Mouse (Mus musculus): Measurements from ENCODE around the gene Klf17. TPM values are rescaled to one million over a fixed set of nuclear protein-coding genes. Genes with fewer than 3 reads are reported as not detected.

Klf17 gene
- not detected in 2 replicates for total RNA-seq (2014; rRNA removed)
- polyA plus RNA-seq (2012; rRNA removed) = not detected in 2 replicates

DNA sequence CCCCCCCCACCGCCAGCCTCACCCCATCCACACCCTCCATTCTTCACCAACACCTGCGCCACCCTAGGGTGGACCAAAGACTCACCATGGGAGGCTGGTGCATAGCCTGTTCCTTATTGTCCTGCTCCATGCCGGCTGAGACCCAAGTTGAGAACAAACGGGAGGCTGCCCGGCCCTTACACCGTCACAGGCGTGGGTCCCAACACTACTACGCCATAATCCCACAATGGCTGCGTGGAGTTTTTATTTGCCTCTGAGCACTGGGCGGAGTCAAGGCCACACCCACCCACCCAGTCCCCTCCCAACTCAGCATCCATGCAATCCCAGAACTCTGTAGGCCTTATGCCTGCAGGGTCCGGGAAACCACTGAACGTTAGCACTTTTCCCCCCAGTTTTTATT, at the start of gene Klf17:
TSS of gene Klf17 (minus strand) at position 233 of the 400 bp plus-strand sequence.
- no peaks in the 10 kb centered on the region for H3K36me3 ChIP-seq (ENCODE audit: control insufficient read depth, insufficient read depth, low read length)
- no peak for DNase-seq (ENCODE audit: extremely low read depth, low read depth, low spot score)
- H3K79me2 ChIP-seq (ENCODE audit: control insufficient read depth, insufficient read depth, low read length) = no peaks in the 10 kb centered on the region
- WGBS = 79% methylated on average over 11 of the region's 12 CpGs
- no peak within 1 kb of the TSS for H3K9ac ChIP-seq (ENCODE audit: low read depth, low read length)
- no peak within 1 kb of the TSS for H3K4me3 ChIP-seq (ENCODE audit: insufficient read depth, low read depth, low read length)
- no peak within 1 kb of the TSS for H3K27ac ChIP-seq (replicated peaks; ENCODE audit: insufficient read depth, low read depth, low read length)
- no peaks in the 10 kb centered on the region for H3K4me1 ChIP-seq (ENCODE audit: control insufficient read depth, insufficient read depth, low read length)
- H3K27me3 ChIP-seq (ENCODE audit: control insufficient read depth, insufficient read depth, low read length) = no peaks in the 10 kb centered on the region
- TF ChIP-seq CTCF (IDR thresholded peaks at IDR 0.05; ENCODE audit: low read depth, low read length) (no peak), POLR2A (IDR thresholded peaks at IDR 0.05; ENCODE audit: extremely low read depth, insufficient read depth, low read length) (no peak)

DNA sequence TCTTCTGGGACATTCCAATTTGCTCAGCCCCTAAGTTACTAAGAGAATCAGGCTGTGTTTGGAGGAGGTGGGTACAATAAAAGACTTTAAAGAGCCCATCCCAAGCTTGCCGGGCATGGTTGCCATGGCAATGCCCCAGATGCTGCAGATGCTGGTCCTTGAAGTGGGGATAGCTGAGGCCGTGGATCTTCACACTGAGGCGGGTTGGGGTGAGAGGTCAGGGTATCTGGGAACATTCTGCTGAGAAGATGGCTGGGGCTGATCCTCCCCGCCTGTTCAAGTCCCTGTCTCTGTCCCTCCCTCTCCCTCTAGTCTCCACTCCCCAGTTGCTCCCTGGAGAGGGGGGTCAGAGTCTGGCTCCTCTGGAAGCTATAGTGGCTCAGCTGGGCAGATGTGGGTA, 48.9 kb upstream of the Klf17 start:
- 73% methylated on average over 4 of the region's 4 CpGs for WGBS
- H3K36me3 ChIP-seq (ENCODE audit: control insufficient read depth, insufficient read depth, low read length) = no peaks in the 10 kb centered on the region

DNA sequence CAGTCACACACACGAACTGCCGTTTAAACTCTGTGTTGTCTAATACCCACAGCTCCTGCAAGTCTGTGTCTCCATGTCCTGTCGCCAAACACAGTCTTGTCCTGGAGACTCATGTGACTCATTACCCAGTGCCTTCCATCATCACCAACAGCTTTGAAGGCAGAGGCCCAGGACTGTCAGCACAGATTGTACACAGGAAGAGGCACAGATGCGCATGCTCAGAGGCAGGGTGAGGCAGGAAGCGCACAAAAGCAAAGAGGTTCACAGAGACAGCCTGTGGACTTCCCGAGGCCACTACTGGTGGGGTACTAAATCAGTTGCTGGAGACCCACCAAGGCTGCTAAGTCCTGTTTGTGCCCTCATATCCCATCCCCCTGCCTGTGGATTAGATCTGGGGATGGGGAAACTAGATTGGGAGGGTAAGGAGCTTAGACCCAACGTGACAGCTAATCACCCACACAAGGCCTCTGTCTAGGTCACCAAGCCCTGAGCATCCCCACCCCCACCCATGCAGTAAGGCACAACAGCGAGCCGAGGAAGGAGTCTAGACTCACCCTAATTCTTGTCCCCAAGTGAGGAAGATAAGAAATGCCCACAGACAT, 48.2 kb upstream of the Klf17 start:
- Histone ChIP-seq H3K36me3 (ENCODE audit: control insufficient read depth, insufficient read depth, low read length) (no peaks in the 10 kb centered on the region), H3K9ac (ENCODE audit: low read depth, low read length) (no peak overlapping the region), H3K4me1 (ENCODE audit: control insufficient read depth, insufficient read depth, low read length) (no peaks in the 10 kb centered on the region), H3K4me3 (ENCODE audit: insufficient read depth, low read depth, low read length) (no peak overlapping the region), H3K27ac (replicated peaks; ENCODE audit: insufficient read depth, low read depth, low read length) (no peak overlapping the region), H3K79me2 (ENCODE audit: control insufficient read depth, insufficient read depth, low read length) (no peaks in the 10 kb centered on the region), H3K27me3 (ENCODE audit: control insufficient read depth, insufficient read depth, low read length) (no peaks in the 10 kb centered on the region)
- no peak for TF ChIP-seq CTCF (IDR thresholded peaks at IDR 0.05; ENCODE audit: low read depth, low read length)
- no peak for TF ChIP-seq POLR2A (IDR thresholded peaks at IDR 0.05; ENCODE audit: extremely low read depth, insufficient read depth, low read length)
- 62% methylated on average over 9 of the region's 9 CpGs for WGBS
- DNase-seq (ENCODE audit: extremely low read depth, low read depth, low spot score) = no peak

More for the DNA sequence above, 48.9 kb upstream of the Klf17 start:
- Histone ChIP-seq H3K4me3 (ENCODE audit: insufficient read depth, low read depth, low read length) (no peak overlapping the region), H3K27me3 (ENCODE audit: control insufficient read depth, insufficient read depth, low read length) (no peaks in the 10 kb centered on the region), H3K79me2 (ENCODE audit: control insufficient read depth, insufficient read depth, low read length) (no peaks in the 10 kb centered on the region), H3K27ac (replicated peaks; ENCODE audit: insufficient read depth, low read depth, low read length) (no peak overlapping the region), H3K9ac (ENCODE audit: low read depth, low read length) (no peak overlapping the region), H3K4me1 (ENCODE audit: control insufficient read depth, insufficient read depth, low read length) (no peaks in the 10 kb centered on the region)
- DNase-seq (ENCODE audit: extremely low read depth, low read depth, low spot score) = no peak
- TF ChIP-seq POLR2A (IDR thresholded peaks at IDR 0.05; ENCODE audit: extremely low read depth, insufficient read depth, low read length) = no peak
- no peak for TF ChIP-seq CTCF (IDR thresholded peaks at IDR 0.05; ENCODE audit: low read depth, low read length)

DNA sequence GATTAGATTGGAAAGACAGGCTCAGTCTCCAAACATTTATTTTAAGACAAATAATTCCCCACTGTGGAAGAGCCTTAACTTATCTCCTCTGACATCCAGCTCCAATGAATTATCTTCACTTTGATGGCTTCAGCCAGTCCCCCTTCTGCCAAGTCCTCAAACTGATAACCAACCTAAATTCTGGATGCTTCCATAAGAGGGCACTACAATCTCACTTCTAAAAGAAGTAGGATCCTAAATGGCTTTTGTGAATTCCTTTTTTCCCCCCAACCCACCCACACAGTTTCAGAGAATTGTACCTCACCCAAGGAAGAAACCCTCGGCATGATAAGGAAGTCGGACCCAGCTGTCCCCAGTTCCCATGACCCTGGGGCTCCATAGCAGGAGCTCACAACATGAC, 45.5 kb upstream of the Klf17 start:
- Histone ChIP-seq H3K79me2 (ENCODE audit: control insufficient read depth, insufficient read depth, low read length) (no peaks in the 10 kb centered on the region), H3K36me3 (ENCODE audit: control insufficient read depth, insufficient read depth, low read length) (no peaks in the 10 kb centered on the region), H3K4me3 (ENCODE audit: insufficient read depth, low read depth, low read length) (no peak overlapping the region), H3K4me1 (ENCODE audit: control insufficient read depth, insufficient read depth, low read length) (no peaks in the 10 kb centered on the region), H3K27ac (replicated peaks; ENCODE audit: insufficient read depth, low read depth, low read length) (no peak overlapping the region), H3K27me3 (ENCODE audit: control insufficient read depth, insufficient read depth, low read length) (no peaks in the 10 kb centered on the region), H3K9ac (ENCODE audit: low read depth, low read length) (no peak overlapping the region)
- 57% methylated on average over 2 of the region's 2 CpGs for WGBS
- no peak for TF ChIP-seq POLR2A (IDR thresholded peaks at IDR 0.05; ENCODE audit: extremely low read depth, insufficient read depth, low read length)
- TF ChIP-seq CTCF (IDR thresholded peaks at IDR 0.05; ENCODE audit: low read depth, low read length) = no peak
- DNase-seq (ENCODE audit: extremely low read depth, low read depth, low spot score) = no peak

DNA sequence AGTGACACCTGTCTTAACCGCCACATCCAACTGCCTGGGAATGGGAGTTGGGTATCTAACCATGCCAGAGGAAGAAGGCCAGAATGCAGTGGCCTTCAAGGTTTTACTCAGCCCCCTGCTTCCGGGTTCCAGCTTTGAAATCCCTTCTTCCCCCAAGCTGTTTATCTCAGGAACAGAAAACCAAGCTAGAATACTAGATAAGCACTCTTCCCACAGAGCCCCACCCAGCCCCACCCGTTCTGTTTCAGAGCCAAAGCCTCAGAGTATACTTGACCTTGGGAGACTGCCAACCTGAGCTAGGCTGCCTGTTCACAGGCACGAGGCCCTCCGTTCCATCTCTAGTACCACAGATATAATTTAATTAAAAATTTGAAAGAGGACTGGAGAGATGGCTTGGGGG, 41.5 kb upstream of the Klf17 start:
- no peak overlapping the region for H3K4me3 ChIP-seq (ENCODE audit: insufficient read depth, low read depth, low read length)
- 72% methylated on average over 5 of the region's 5 CpGs for WGBS
- H3K9ac ChIP-seq (ENCODE audit: low read depth, low read length) = no peak overlapping the region
- H3K27ac ChIP-seq (replicated peaks; ENCODE audit: insufficient read depth, low read depth, low read length) = no peak overlapping the region
- no peaks in the 10 kb centered on the region for H3K4me1 ChIP-seq (ENCODE audit: control insufficient read depth, insufficient read depth, low read length)
- no peaks in the 10 kb centered on the region for H3K27me3 ChIP-seq (ENCODE audit: control insufficient read depth, insufficient read depth, low read length)
- DNase-seq (ENCODE audit: extremely low read depth, low read depth, low spot score) = no peak
- H3K79me2 ChIP-seq (ENCODE audit: control insufficient read depth, insufficient read depth, low read length) = no peaks in the 10 kb centered on the region
- no peaks in the 10 kb centered on the region for H3K36me3 ChIP-seq (ENCODE audit: control insufficient read depth, insufficient read depth, low read length)
- TF ChIP-seq CTCF (IDR thresholded peaks at IDR 0.05; ENCODE audit: low read depth, low read length) (no peak), POLR2A (IDR thresholded peaks at IDR 0.05; ENCODE audit: extremely low read depth, insufficient read depth, low read length) (no peak)

DNA sequence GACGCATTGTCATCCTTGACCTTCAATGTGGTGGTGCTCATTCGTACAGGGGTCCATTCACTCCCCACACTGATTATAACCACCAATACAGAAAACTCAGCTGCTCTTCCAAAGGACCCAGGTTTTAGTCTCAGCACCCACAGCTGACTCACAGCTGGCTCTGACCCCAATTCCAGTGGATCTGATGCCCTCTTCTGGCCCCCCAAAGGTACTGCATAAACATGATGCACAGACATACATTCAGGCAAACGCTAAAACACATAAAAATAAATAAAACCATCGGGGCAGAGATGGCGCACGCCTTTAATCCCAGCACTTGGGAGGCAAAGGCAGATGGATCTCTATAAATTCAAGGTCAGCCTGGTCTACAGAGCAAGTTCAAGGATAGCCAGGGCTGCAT, 34.5 kb upstream of the Klf17 start:
- no peak overlapping the region for H3K27ac ChIP-seq (replicated peaks; ENCODE audit: insufficient read depth, low read depth, low read length)
- H3K4me1 ChIP-seq (ENCODE audit: control insufficient read depth, insufficient read depth, low read length) = no peaks in the 10 kb centered on the region
- DNase-seq (ENCODE audit: extremely low read depth, low read depth, low spot score) = no peak
- no peaks in the 10 kb centered on the region for H3K27me3 ChIP-seq (ENCODE audit: control insufficient read depth, insufficient read depth, low read length)
- no peak overlapping the region for H3K4me3 ChIP-seq (ENCODE audit: insufficient read depth, low read depth, low read length)
- H3K36me3 ChIP-seq (ENCODE audit: control insufficient read depth, insufficient read depth, low read length) = no peaks in the 10 kb centered on the region
- 88% methylated on average over 6 of the region's 6 CpGs for WGBS
- no peak overlapping the region for H3K9ac ChIP-seq (ENCODE audit: low read depth, low read length)
- no peak for TF ChIP-seq POLR2A (IDR thresholded peaks at IDR 0.05; ENCODE audit: extremely low read depth, insufficient read depth, low read length)
- TF ChIP-seq CTCF (IDR thresholded peaks at IDR 0.05; ENCODE audit: low read depth, low read length) = peak; percentile 3; the same call in 1 of the 2 replicates
- H3K79me2 ChIP-seq (ENCODE audit: control insufficient read depth, insufficient read depth, low read length) = no peaks in the 10 kb centered on the region

All from liver, adult 2 months (tissue).